Mouse (Mus musculus): ENCODE results near the gene Rwdd4a.

DNA sequence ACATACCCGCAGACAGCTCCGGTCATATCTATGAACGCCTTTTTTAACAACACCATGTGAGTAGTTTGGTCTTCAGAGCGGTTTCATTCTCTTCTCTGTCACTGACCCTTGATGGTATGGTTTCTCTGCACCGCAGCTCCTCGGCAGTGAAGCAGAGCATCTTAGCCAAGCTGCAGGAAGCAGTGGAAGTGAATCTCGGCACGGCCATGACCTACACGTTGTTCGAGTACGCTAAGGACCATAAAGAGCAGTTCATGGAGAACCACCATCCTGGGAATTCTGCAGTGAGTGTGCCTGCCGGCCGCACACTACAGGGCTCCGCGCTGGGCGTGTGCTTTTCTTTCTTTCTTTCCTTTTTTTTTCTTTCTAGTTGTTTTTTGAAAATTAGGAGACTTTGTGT, 9.3 kb downstream of the Rwdd4a start:
- TF ChIP-seq MXI1 (IDR thresholded peaks at IDR 0.05; ENCODE audit: low read depth, low read length) (no peak), EP300 (IDR thresholded peaks at IDR 0.05; ENCODE audit: low read depth in 1 of 2, low read length in 2 of 2) (no peak), TCF12 (IDR thresholded peaks at IDR 0.05; ENCODE audit: low read depth, low read length) (no peak), GATA1 (IDR thresholded peaks at IDR 0.05; ENCODE audit: low read depth, low read length) (no peak), KAT2A (conservative IDR thresholded peaks at IDR 0.05; ENCODE audit: low read depth, low read length) (no peak), MYC (IDR thresholded peaks at IDR 0.05; ENCODE audit: low read depth, low read length) (no peak), MAX (IDR thresholded peaks at IDR 0.05; ENCODE audit: low read length) (no peak), E2F4 (IDR thresholded peaks at IDR 0.05; ENCODE audit: borderline replicate concordance, low read depth, low read length) (no peak), POLR2A (IDR thresholded peaks at IDR 0.05; ENCODE audit: control insufficient read depth in 1 of 2, insufficient read depth in 1 of 2, low read depth in 1 of 2, low read length in 2 of 2, poor library complexity in 1 of 2) (no peak), CTCF (IDR thresholded peaks at IDR 0.05 in 2 of 3, conservative IDR thresholded peaks at IDR 0.05 in 1 of 3; ENCODE audit: control insufficient read depth in 1 of 3, insufficient read depth in 1 of 3, low read depth in 2 of 3, low read length in 3 of 3, poor library complexity in 1 of 3, severe bottlenecking in 1 of 3) (no peak), TBP (IDR thresholded peaks at IDR 0.05; ENCODE audit: low read depth, low read length) (no peak)

All from MEL (cell line).